Mouse (Mus musculus) testis, postnatal 10 days (tissue): ENCODE measurements around the gene Tnf.

Source experiments
- DNase-seq: peaks from one replicate; pipeline ENCODE4 v3.0.0; 2021; ENCODE audit warnings: low spot score

Gene Tnf

DNA sequence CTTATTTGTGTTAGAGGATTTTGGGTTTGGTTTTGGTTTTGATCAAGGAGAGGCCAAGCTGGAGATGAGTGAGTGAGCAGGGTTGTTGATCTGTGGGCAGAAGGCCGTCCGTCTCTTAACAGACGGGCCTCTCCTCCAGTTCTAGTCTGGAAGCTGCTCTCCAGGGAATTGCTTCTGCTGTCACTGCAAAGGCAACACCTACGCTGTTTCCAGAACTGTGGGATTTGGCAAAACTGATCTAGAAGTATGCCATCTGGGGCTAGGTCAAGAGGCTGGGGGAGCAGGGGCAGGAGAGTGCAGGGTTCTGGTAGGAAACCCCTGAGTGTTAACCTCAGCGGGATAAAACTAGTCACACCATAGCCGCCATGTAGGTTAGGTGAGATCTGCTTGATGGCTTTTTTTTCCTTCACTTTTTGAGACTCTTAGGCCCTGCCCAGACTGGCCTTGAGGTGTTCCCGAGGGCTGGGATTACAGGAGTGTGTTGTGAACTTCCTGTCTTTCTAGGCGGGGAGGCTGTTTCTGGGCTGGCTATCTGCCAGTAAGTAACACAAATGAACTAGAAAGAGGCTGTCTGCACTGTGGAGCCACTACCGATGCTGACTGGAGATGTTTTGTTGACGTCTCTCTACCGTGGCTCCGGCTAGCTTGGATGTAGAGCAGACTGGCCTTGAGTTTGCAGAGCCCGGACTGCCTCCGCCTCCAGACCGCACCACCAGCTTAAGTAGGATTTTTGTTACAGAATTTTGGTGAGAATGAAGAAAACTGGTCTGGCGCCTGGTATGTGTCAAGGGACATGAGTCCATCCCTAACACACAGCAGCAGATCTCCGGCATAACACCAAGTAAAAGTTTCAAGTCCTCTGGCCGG is 31.5 kb upstream of the Tnf start, which contains the start of gene Atp6v1g2:
Gene Atp6v1g2 (plus strand): TSS at position 547 of the 867 bp plus-strand sequence.
- DNase-seq = no peak

DNA sequence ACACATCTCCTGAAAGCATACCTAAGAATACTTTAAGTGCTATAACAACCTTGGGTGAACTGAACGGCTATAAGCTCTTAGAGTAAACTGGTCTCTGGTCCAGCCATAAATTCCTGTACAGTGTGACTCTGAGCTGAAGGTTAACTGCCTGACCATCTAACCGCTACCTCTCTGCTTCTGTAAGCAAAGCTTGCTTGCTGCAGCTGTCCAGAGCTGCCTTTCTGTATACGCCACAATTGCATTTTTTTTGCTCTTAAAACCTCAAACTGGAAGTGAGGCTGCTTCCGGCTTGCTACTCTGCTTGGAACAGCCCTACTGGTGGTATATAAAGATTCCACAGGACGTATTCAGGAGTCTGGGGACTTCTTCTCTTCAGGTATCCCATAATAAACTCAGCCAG is 30.9 kb upstream of the Tnf start:
- no peak for DNase-seq

DNA sequence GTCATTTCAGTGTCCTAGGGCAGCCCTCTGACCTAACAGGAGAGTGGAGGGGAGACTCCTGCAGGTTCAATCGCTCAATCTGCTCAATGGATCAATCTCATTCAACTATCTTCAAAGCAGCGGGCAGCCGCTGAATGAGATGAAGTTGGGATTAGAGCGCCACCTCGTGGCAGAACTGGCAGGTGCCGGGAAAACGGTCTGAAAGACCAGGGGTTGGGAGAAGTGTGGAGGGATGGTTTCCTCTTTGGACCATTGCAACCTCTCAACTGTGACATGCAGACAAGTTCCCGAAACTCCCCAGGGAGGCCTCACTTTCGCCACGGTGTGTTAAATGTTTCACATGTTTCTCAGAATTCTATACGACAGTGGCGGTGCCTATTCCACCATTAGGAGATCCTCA is 30.2 kb upstream of the Tnf start:
- peak; percentile 94 for DNase-seq

DNA sequence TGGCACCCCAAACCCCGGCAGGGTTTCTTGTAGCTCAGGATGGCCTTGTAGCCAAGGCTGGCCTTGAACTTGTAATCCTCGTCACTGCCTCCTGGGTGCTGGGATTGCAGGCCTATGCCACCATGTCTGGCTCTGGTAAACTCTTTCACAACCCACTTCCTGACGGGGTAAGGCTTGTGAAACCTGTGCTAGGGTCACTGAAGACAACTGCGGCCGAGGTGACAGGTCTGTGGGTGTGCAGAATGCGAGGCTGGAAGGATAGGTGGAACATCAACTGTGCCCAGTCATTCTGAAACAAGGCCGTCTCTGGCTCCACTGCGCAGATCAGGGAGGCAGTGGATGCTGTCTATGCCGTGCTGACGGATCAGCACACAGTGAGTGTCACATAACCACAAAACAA is 29.2 kb upstream of the Tnf start:
- DNase-seq = no peak

DNA sequence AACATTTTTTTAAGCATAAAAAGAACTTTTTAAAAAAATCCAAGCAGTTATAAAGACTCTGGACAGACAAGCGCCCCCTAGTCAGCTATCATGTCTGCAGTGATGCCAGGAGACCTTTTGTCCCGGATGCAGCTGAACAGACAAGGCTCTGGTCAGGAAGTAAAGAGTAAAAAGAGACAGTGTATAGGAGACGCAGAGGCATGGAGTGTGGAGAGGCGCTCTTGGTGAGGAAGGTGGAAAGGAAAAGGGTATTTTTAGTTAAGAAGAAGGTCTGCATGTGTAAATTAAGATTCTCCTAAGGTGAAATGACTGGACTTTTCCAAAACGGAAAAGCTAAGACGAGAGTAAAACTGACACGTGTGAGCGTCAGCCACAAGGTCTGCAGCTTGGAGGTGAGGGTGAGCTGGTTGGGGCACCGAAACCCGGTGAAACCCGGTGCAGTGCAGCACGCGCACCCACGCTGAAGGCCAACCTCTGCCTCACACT is 24.8 kb upstream of the Tnf start:
- DNase-seq = no peak

DNA sequence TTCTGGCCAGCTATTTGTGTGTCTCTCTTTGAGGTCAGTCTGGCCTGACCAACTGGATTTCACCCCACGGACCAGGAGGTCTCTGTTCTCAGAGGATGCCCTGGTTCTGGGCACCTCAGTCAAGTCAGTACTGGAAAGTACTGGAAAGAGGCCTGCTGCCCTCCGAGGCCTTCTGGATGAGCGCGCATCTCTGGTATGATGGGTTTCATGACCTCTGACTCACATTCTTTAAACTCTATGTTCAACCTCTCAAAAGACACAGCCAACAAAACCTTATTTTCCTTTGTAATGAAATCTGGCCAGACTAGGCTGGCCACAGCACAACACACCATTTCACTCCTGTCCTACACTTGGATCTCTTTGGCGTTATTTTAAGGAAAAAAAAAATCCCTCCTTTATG is 23.6 kb upstream of the Tnf start:
- DNase-seq = no peak

DNA sequence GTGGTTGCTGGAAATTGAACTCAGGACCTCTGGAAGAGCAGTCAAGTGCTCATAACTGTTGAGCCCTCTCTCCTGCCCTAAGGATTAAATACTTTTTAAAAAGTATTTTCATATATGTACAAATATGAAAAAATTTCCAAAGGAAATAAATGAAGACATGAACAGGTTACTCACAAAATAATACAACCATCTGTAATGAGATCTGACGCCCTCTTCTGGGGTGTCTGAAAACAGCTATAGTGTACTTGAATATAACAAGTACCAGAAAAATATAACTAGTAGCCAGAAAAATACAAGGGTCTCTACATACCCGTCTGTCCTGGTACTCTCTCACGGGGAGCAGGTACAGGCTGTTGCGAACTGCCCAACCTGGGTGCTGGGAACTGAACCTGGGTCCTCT is 22.8 kb upstream of the Tnf start:
- no peak for DNase-seq

DNA sequence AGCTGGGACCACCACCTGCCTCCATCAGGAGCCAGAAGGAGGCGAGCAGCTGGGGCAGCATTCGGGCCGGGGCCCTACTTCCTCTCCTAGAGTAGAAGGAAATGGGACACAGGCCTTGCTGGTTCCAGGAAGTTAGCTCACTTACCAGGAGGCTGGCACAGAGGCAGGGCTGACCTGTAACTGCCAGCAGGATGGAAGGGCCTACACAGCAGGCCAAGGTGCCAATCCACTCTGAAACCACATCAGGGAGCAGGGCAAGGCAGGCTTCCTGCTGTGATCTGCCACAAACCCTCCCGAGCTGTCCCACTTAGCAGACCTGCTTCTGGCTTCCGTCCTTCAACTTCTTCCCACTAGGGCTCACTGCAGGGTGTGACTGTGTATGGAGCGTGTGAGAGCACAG is 20.5 kb upstream of the Tnf start:
- no peak for DNase-seq

DNA sequence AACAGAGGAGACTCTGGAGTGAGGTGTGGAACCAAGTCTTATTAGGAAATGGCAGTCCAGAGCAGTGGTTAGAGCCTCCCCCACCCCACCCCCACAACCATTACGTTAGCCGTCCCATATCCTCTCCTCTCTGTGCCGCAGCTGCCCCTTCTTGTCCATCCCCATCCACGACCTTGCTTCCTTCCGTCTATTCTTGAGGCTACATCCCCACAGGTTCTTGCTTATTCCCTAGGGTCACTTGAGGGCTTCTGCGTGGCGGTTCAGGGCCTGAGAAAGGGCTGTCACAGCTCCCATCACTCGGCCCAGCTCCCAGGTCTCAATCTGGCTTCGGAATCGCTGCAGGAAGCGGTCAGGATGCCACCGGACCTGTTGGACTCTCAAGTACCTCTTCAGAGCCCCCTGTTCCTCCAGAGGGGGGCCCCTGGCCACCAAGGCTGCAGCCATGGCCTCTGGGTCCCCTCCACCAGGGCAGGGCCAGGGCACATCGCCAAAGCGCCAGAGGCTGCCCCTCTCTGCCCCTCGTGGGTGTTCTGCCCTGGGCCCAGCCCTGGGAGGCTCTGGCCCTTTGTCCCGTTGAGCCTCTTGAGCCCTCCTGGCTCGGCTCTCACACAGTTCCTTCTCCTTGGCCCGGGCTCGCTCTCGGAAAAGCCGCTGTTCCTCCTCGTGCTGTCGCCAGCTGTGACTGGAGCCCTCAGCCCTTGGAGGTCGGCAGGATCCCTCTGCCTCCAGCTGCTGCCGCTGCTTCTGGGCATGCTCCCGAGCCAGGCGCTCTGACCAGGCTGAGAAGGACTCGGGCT is 18.5 kb upstream of the Tnf start, which contains the start of gene Gm16181:
Gene Gm16181 (plus strand): TSS at position 679 of the 797 bp plus-strand sequence.
- DNase-seq = peak; percentile 71

DNA sequence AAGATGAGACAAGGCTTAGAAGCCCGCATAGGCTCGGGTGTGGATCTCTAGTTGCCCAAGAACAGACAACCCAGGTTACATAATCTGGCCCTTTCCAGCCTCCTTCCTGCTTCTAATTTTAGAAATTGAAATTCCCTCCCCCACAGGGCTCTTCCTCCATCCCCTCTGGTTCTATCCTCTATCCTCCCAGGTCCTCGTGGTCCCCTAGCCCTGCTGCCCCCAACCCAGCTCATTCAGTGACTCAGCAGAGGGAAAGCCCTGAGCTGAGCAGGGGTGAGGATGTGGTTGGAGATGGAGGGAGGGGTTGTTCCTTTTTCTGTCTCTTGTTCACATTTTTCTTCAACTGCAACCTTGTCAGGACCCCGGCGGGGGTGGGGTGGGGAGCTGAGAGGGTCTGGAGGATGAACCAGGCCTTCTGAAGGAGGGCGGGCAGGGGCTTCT is 17.8 kb upstream of the Tnf start:
- no peak for DNase-seq

DNA sequence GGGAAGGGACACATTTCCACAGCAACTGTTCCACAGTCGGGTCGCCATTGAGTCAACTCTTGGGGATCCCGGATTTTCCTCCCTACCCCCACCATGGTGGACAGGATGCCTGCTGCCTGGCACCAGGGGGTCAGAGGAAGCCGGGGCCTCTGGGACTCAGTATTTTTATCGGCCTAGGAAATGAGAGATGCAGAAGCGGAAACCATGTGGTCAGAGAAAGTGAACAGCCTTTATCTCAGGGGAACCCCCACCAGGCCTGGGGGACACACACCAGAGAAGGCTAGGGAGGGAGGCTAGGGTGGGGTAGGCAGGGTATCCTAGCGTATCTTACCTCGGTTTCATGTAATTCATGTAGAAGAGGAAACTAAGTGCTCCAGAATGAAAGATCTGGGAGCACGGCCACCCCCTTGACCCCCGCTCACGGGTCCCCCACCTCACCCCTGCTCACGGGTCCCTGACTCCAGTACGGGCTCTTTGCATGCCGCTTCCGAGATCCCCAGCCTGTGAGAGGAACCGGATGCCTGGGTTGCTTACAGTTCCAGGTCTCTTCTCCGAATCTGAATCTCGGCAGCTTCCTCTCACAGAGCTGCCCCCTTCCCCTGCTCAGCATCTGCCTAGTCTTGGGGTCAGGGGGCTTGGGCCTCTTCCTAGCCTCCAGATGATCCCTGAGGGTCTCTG is 16.8 kb upstream of the Tnf start:
- no peak for DNase-seq

DNA sequence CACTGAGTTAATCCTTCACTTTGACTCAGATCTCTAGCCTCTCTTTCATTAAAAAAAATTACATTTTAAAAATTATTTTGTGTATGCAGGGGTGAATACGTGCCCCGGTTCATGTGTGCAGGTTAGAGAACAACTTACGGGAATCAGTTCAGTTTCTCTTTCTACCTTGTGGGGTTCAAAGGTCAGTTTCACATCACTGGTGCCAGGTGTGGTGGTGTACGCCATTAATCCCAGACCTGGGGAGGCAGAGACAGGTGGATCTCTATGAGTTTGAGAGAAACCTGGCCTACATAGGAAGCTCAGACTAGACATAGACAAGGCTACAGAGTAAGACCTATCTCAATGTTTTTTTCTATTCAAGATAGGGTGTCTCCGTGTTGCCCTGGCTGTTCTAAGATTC is 11.3 kb upstream of the Tnf start:
- DNase-seq = no peak

DNA sequence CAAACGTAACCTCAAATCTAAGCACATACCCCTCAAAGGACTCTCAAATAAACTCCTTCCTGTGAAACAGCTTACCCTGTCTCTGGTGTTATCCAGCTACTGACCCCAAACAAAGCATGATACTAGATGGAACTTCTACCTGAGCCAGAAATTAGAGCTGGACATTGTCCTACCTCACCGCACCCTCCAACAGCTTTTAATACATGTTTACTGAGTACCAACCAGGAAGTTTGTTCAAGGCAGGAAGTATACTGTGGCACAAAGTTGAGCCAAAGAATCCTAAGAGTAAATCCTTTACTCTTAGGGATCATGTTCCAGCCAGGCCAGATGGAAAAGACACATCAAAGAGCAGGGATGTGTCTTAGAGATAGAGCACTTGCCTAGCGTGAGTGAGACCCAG is 8.8 kb upstream of the Tnf start:
- DNase-seq = no peak

DNA sequence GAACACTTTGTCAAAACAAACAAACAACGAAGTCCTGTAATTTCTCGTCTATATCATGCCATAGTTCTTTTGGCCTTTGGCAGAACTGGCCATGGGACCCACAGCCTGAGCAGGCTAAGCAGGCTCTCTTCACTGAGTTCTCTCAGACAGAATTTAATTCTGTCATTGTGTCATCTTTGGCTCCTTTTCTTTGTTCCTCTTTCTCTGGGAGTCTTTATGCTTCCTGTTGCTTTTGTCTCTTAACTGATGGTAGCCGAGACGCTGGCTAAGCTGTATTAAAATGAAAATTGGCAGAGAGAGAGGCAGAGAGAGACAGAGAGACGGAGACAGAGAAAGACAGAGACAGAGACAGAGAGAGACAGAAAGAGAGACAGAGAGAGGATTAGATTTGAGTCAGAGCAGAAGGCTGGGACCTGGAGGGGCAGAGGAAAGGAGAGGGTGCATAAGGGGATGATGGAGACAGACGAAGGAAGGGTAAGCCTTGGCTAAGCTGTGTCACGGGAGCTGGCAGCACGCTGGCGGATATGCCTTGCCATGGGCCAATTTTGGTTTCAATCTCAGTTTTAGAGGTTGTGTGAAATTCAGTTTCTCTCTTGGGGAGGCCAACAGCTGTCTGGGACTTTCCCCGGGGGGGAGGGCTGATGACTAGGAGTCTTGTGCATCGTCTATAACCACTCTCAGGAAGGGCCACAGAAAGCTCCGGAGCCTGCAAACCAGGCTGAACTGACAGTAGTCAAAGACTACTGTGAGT is 8.2 kb upstream of the Tnf start:
- DNase-seq = no peak

DNA sequence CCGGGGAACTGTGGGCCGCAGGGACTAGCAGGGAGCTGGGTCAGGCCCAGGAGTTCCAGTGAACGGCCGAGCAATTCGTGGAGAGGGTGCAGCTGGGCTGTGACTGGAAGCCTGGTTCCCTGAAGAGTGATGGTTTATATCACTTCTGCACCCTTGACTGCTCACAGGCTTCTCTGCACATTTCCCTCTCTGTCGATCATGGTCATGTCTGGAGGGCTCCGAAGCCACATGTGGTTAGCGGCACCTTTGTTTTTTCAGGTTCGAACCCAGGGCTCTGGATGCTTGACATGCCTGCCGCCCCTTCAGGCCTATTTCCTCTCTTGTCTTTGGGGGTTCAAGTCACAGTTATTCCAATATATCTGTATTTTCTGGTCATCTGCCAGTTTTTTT is 3.6 kb upstream of the Tnf start:
- DNase-seq = no peak

DNA sequence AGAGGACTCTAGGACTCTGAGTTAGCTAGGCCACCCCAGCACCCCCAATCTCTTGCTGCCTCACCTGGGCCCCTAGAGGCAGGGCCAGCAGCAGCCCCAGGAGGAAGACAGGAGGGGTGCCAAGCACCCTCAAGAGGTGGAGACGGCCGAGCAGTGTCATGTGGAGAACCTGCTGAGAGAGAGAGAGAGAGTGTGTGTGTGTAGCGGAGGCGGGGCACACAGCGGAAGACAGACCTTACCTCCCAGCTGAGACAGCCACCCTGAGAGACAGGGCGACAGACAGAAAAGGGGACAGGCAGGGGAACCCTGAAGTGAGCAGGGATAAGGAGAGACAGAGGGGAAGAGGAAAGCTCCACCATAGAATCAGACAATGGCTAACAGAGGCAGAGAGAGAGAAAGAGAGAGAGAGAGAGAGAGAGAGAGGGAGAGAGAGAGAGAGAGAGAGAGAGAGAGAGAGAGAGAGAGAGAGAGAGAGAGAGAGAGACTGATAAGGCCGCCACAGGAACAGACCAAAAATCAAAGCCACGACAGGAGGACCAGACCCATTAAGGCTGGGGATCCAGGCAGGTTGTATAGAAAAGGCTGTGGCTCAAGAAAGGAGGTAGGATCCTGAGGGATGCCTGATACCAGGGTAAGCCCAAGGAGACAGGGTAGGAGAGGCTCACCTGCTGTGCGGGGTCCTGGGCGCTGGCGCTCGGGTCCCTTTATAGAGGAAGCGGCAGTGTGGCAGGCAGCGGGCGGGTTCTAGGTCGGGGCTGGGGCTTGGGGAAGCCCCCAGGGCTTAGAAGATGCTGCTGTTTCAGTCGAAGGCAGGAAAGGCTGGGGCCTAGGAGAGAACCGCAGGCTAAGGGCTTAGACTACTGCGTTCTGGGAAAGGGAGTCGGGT is 2.9 kb upstream of the Tnf start, which contains the start of gene Lta:
Gene Lta (minus strand): TSS at position 858 of the 886 bp plus-strand sequence.
- no peak for DNase-seq

DNA sequence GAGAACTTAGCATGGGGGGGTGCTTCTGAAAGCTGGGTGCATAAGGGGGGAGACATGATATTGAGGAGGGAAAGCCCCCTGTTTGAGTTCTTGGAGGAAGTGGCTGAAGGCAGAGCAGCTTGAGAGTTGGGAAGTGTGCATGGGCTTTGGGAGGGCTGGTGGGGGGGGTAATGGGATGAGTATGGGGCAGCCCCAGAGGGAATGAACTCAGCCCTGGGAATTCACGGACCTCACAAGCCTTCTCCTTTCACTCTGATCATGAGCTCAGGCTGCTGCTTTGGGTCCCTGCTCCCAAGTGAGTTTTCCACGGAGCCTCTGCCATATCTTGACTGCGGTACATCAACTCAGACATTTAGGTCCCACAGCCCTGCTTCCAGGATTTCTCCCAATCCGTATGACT is 635 bp upstream of the Tnf start:
- DNase-seq = no peak

DNA sequence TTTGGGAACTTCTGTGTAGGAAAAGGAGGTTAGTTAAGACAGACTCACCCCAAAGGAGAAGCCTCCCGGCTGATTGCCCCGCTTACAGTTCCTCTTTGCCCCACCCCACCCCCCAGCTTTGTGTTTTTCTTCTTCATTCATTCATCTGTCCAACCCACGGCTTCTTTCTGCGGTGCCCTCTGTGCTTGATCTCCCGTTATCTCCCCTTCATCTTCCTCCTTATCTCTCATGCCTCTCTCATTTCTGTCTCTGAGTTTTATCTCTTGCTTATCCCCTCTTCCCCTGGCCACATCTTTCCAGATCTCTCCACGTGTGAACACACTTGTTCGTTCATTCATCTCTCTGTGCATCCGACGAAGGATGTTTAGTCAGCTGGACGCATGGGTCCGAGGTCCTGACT is 679 bp downstream of the Tnf start:
- DNase-seq = no peak

DNA sequence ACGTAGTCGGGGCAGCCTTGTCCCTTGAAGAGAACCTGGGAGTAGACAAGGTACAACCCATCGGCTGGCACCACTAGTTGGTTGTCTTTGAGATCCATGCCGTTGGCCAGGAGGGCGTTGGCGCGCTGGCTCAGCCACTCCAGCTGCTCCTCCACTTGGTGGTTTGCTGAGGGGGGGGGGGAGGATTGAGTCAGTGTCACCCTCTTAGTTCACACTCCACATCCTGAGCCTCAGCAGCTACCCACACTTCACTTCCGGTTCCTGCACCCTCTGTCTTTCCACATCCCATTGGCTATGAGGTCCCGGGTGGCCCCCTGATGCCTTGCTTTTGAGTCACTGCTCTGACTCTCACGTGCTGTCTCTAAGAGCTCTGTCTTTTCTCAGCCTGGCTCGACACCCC is 1.4 kb downstream of the Tnf start:
- DNase-seq = peak; percentile 35

DNA sequence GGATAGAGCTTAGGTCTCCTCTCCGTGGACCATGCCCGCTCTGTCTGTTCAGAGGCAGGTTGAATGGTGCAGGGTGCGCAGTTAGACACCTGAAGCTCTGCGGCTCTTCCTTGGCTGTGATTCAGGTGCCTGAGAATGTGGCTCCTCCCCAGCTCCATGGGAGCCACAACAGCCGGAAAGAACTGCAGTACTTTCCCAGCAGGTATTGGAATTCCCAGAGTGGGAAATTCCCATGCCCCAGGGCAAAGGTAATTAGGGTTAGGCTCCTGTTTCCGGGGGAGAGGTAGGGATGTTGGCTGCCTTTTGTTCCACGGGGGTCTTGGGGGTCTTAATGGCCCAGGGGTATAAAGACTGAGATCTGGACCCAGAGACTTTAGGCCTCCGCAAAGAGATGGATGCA is 2.9 kb downstream of the Tnf start:
- peak; percentile 39 for DNase-seq

DNA sequence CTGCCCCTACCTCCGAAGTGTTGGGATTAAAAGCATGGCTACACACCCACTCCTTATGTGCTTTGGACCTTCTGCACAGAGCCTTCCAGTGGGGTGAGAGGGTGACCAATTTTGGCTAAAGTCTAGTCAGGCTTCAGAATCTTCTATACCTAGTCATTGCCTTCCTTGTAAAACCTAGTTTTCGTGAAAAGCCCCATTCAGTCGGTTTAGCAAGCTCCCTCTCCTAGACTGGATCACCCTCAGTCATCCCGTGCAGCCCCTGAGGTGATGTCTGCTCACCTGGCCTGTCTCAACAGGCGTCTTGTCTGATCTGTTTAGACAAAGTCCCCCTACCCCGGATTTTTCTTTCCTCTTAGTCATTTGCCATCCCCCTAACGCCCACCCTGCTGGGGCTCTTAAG is 3.8 kb downstream of the Tnf start:
- DNase-seq = no peak
